Mouse (Mus musculus): Measurements from ENCODE around the gene Hirip3.
"Not testable (repeated sequence)": the region's sequence is repeated elsewhere in the genome, so short reads cannot be mapped to it uniquely, and the experiment has no call there.

The Hirip3 gene

DNA sequence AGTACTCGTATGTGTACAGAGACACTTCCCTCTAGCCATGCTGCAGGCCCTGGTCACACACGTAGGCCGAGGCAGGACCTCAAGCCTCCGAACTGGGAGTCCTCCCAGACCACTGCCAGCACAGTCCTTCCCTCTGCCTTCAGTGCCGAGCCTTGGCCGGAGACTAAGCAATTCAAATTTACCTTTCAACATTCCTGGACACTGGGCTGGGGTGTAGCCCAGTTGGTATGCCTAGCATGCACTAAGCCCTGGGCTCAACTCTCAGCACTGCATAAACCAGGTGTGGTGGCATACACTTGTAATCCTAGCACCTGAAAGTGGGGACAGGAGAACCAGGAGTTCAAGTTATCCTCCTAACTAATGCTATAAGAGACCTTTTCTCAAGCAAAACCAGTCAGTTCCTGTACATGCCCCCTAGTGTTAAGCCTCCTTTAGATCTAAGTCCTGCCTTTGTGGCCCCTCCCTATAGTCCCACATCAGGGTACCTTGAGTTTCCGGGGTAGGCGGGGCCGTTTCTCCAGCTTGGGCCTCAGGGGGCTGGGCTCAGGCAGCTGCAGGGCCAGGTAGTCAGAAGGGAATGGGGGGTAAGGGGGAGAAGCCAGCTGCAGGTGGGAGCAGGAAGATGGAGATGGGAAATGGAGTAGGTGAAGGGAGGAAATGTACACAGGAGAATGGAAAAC is 4.9 kb upstream of the Hirip3 start:
- no peak for DNase-seq

DNA sequence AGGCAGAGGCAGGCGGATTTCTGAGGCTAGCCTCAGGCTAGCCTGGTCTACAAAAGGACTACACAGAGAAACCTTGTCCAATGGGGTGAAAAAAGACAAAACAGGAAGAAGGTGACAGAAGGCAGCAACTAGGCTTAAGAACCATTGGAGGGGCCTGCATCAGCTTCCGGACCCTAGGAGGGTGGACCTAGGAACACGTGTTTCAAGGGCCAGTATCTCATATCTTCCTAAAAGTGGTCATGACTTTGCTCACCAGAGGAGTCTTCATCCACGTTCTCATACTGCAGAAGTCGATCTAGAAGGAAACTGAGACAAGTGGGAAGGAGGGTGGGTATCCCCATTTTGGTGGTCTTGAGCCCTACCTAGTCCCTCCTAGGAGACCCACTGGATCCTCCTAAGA is 785 bp upstream of the Hirip3 start:
- no peak for DNase-seq

DNA sequence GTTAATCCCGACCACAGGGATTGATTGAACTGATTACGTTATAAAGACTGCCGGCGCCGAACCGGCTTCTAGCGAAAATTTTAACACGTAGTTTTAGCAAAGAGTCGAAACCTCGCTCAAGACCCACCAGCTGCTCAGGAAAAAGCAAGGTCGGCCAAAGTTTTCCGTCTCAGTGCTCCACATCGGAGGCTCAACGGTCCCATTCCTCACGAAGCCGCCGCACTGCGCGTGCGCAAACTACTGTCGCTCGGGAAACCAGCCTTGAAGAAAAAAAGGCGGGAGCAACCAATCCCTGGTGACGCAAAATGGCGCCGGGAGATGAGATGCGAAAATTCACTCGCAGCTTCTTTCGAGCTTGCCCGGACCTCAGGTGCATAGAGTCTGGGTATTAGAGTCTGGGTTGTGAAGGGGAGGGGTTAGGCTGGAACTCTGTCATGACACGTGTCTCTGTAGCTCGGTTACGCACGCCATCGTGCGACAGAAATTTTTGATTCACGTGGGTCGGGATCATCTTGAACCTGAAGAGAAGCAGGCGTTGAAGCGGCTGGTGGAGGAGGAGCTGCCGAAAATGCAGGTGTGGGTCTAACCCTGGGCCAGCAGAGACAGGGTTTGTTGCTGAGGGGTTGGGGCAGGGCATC is 494 bp downstream of the Hirip3 start, which contains the start of gene Ino80e:
Ino80e (minus strand) TSS at position 231 of the 638 bp plus-strand sequence.
- peak; percentile 96 for DNase-seq

DNA sequence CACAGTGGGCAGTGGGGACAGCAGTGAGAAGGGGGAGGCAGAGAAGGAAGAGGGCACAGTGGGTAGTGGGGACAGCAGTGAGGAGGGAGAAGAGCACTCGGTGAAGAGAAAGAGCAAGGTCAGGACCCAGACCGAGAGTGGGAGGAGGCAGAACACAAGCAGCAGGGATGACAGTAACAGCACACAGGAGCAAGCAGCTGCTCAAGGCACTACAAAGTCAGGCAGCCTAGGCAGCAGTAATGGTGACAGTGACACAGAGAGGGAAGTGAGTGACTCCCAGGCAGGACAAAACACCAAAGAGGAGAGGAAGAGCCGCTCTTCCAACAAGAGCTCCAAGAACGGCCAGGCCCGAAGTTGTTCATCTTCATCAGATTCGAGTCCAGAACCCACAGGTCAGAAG is 2.0 kb downstream of the Hirip3 start:
- no peak for DNase-seq

DNA sequence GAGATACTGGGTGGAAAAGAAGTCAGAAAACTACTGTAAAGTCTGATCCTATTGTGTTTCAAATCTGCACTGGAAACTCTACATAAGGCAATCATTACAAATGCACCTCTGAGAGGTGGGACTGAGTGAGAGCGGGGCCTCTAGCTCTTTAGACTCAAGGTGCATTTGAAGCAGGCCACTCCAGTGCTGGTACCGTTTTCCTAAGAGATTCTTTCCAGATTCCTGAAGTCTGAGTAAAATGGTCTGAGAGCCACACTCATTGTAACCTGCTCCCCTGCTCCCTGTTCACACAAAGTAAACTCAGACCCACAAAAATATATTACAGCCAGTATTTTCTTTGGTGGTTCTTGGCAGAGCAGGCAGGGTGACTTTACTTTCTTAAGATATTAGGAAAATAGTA is 5.8 kb downstream of the Hirip3 start:
- DNase-seq: no peak

DNA sequence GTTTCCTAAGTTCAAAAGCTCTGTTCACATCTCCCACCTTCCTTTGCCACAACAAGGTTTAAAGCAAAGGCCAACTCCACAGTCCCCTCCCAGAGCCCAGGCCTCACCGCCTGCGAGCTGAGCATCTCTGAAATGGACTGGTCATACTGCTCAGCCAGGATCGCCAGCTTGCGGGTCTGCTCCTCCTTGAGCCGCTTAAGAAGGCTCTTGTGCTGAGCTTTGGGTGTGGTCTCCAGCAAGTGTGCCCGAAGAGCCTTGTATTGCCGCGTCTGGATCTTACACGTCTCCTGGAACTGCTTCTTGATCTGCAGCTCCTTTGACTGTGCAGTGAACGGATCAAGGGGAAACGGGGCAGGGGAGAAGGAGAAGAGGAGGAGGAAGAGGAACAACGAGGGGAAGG is 6.2 kb downstream of the Hirip3 start:
- DNase-seq: no peak

DNA sequence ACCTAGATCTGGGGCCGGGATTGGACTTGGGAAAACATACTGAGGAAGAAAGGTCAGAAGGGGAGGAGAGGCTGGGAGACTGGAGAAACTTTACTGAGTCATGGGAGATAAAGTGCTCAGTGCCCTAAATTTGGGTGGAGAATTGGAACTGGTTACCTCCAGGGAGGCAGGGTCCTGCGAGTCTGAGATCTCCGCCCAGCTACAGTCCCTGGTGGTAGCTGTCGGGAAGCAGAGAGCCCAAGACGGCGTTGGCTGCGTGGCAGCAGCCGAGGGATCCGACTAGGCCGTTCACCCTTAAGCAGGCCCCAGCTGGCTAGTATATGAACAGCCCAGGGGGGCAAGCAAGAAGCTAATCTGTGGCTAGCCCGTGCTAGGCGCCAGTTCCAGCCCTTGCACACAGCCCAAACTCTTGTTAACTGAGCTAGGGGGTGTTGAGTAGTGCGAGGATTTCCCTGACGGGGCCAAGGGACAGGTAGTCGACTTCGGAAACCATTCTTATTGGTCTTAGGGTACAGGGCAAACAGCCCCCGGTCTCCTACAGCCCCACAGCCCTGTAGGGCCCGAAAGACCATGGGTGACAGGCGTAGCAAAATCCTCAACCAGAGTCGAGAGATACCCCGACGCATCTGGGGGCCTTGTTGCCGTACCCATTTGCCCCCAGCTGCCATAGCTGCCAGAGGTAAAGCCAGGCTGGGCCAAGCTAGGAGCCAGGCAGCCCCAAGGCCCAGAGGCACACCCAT is 8.2 kb downstream of the Hirip3 start:
- DNase-seq: no peak

DNA sequence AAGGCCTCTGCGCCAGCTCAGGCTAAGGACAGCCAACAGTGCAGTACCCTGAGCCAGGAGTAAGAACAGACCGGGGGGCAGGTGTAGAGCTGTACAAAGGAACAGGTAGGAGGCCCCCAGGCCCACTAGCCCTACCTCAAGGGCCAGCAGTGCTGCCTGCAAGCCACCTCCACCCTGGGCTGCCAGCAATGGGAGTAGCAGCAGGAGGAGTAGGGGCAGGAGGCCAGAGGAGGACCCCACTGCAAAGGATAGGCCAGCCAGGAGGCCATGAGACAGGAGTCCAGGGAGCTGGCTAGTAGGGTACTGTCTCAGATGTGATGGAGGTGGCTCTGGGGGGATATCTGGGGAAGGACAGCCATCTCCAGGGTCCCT is 8.7 kb downstream of the Hirip3 start:
- DNase-seq: no peak

DNA sequence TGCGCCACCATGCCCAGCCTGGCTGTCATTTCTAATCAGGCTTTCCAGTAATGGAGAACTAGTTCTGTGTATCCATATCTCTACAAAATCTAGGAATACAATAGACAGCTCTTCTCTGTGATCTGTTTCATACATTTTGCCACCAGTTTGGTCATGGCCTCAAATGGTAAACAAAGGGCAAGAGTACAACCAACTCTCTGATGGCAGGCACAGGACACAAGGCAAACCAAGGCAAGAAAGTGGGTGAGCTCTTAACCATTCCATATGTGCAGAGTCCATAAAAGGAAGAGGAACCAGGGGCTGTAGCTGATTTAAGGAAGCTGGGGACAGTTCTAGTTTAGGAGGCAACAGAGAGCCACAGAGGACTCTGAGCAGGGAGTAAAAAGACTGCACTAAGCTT is 15.5 kb downstream of the Hirip3 start:
- no peak for DNase-seq

DNA sequence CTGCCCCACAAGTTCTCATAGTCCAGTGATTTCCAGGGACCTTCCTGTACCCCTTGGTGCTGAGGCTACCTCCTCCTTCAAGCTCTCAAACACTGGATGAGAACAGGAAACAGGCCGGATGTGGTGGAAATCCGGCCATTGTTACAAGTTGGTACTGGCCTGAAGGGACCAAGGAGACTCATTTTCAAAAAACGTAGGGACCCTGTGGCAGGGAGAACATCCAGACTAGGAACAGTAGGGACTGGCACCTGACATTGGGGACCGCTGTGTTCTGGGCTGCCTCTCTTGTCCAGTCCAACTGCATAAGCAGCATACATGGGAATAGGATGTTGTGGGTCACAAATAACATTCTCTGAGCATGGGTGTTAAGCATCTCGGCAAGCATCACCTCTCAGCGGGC is 19.3 kb downstream of the Hirip3 start:
- peak; percentile 72 for DNase-seq

DNA sequence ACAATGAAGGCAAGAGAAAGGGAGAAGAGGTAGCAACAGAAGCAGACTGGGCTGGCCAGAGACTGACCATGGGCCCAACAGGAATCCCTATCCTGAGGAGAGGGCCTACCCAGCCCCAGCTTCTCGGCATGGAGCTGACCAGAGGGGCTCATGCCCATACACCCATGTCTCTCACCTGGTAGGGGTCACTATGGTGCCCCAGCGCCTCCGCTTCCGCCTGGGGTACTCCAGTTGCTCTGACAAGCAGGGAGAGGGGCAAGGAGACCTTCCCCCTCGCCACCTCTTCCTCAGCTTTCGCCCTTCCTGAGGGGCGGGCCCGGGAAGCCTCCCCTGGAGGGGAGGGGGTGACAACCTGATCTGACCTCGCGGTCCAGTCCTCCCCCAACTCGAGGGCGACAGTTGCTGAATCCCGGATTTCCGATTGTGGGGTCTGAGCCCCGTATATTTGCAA is 22.0 kb downstream of the Hirip3 start:
- DNase-seq: peak; percentile 42

DNA sequence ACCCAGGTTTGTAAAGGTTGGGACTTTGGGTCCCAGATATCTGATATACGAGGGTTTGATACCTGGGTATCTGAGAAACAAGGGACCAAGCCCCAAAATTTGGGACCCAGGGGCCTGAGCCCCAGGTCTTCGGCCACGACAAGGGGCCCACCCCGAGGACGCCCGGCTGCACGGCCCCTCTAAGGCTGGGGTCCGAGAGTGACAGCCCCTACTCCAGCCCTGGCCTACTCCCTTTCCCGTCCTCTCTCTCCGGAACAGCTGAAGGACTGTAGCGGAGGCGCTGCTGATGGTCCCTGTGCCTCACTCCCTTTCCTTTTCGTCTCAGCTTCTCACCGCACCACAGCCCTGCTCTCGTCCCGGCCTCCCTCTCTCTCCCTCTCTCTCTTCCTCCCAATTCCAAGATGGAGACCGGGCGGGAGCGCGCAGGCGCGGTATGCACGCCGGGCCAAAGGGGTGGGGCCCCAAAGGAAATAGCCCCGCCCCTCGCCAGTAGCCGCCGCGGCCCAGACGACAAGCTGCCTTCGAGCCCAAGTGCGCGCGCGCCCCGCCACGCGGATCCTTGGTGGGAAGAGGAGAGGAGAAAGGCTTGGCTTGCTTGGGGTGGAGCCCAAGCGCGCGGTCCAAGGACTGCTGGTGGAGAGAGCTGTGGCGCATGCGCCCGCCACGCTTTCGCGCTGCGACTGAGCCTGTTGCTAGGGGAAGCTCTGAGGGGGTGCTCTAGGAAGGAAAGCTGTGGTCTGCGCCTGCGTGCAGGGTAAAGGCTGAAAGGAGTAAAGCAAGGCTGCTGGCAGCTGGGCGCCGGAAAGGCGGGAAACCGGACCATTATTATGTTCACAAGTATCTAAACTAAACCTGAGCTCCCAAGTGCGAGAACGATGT is 22.8 kb downstream of the Hirip3 start, which contains the start of gene Taok2:
Taok2 (minus strand) TSS at position 418 of the 879 bp plus-strand sequence.
- peak; percentile 99 for DNase-seq

DNA sequence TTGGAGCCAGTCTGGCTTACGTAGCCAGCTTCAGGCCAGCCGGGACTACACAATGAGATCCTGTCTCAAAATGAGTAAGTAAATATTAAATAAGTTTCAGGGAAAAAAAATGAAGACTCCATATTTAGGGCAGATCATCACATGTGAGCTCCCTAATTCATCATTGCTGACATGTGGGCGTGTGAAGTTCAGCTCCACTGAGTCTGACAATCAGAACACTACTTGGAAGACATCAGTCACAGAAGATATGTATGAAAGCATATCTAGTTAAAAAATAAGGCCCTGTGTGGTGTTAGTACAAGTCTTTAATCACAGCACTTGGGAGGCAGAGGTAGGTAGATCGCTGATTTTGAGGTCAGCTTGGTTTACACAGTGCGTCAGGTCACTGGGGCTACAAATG is 25.5 kb downstream of the Hirip3 start:
- no peak for DNase-seq

DNA sequence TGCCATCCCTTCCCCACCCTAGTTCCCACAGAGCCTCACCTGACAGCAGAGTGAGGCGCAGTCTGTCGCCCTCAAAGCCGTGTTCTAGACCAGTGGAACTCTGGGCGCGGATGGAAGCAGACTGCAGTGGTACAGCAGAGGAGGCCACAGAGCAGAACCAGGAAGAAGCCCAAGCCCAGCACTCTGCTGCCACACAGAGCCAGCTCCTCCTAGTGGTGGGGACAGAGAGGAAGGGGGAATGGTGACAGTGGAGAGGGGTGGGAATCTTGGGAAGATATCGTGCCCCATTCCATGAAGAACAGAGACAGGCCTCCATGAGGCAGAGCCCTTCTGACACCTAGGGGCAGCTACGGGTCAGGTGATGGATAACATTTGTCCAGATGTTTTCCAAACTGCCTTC is 27.1 kb downstream of the Hirip3 start:
- DNase-seq: no peak

DNA sequence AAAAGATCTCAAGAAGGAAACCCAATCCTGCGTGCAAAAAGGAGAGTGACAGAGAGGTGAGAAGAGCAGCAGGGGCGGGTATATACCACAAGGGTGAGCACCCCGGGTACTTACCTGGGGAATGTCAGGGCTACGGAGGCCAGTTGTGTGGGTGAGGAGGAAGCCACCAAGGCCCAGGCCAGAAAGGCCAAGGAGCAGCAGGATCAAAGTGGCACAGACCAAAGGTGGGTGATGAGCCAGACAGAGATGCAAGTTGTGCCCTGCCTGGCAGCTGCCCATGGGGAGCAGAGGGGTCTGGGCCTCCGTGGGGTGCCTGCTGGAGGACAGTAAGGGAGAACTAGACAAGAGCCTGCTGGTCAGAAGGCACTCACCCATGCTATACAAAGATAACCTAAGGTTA is 35.1 kb downstream of the Hirip3 start:
- DNase-seq: no peak

DNA sequence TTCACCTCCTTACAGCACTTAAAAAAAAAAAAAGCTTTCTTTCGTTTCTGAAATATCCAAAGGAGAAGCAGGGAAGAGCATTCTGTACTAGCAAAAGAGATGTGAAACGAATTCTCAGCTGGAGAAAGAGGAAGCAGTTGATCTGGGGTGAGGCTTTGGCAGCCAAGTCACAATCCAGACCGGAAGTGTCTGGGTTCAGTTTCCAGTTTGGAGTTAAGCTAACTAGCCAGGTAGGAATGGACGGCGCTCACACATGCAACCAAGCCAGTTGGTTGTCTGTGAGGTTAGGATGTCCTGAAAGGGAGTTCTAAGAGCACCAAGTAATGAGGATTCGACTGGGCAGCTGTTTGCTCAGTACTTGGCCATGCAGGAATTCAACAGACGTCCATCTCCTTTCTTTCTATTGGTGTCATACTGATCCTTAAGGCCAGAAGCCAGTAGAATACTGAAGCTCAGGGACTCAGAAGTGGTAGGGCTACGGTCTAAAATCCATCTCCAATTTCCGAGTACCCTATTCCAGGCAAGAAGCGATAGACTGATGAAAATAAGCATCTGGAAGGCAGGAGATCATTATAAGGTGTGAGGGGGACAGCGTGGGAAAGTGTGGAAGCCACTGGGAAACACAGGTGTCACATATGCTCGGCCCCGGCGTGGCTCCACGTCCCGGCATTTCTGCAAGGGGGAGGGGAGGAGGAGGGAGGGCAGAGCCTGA is 35.8 kb downstream of the Hirip3 start:
- peak; percentile 48 for DNase-seq

DNA sequence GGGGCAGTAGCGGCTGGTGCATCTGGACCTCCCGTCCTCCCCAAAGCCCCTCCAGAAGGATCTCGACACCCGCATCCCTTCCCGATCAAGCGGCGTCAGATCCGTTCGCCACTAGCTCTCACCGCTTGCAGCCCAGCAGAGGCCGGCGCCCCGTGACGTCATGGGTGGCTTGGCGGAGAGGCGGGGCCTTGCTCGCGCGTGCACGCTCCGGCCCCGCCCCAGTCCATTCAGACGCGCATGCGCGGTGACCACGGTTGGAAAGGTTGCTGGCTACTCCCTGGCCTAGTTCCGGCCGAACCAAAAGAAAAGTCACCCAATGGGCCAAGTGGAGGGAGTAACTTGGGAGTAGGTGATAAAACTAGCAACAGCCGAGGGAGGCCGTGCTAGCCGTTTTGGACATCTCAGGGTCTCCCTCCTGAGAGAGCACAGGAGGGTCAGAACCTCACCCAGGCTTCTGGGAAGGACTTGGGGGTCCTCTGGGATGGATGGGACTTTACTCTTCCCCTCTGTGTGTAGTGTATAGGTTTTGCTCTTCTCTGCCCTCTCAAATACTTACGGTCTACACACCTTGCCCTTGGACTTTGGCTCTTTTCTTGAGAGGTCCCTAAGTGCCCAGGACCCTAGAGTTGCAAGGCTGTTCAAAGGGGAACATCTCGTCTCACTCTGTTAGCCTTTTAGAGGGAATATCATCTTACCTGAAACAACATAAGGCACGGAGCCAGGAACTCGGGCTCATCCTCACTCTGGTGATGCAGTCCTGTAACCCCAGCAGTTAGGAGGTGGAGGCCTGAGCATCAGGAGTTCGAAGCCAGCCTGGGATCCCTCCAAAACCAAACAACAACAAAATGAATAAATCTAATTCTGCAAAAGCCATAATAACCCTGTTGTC is 36.6 kb downstream of the Hirip3 start:
- peak; percentile 96 for DNase-seq

DNA sequence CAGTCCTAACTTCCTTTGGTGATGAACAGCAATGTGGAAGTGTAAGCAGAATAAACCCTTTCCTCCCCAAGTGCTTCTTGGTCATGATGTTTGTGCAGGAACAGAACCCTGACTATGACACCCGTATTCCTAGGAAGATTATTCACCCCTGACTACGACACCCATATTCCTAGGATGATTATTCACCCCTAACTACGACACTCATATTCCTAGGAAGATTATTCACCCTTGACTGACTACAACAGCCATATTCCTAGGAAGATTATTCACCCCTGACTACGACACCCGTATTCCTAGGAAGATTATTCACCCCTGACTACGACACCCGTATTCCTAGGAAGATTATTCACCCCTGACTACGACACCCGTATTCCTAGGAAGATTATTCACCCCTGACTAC is 38.0 kb downstream of the Hirip3 start:
- not testable (repeated sequence) for DNase-seq

DNA sequence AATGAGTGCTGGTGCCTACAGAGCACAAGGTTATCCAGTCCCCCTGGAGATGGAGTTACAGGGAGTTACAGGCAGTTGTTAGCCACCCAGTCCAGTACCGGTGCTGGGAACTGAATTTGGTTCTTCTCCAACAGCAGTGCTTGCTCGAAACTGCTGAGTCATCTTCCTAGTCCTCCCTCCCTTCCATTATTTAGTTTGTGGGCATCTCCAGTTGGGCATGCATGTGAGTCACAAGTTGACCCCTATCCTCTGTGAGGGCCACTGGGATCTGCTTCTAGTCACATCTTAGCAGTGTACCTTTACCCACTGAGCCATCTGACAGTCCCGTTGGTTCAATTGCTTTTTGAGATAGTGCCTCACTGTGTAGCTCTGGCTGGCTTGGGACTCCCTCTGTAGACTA is 43.8 kb downstream of the Hirip3 start:
- DNase-seq: no peak

DNA sequence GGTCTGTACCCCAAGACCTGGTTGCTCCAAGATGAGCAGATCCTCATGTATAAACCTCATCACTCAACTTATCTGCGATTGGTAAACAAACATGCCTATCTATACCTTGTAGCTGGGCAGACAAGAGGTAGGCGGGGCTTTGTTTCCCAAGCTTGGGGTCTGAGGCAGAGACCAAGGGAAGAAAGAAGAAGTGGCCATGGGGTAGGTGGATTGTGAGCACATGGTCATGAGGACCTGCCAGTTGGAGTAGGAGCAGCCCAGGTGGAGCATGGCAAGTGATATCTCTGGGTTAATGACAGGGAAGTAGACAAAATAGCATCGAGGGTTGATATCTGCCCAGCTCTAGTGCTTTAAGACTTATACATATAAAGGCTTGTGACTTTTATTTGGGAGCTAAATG is 53.1 kb downstream of the Hirip3 start:
- no peak for DNase-seq
